In genomic region chr17:79354444-79355270, GRCm38 (mm10) we compare ENCODE assay signal across 8 mouse cellular contexts. TPM values are rescaled to one million over a fixed set of nuclear protein-coding genes. Genes with fewer than 3 reads are reported as not detected.
DNase-seq lines count a peak whose midpoint lies in the region; ATAC-seq and TF ChIP-seq lines count a peak whose summit lies in the region.

Cdc42ep3 (minus strand) TSS chr17:79355091.

- H3K36me3 ChIP-seq in erythroblast, embryonic 14.5 days (ENCODE audit: control insufficient read depth): peaks cover 39% of the 10 kb centered on the region
- H3K36me3 ChIP-seq in heart, embryonic 12.5 days: peaks cover 2% of the 10 kb centered on the region; the same call in 1 of the 2 replicates
- no peaks in the 10 kb centered on the region for H3K36me3 ChIP-seq in kidney, embryonic 16.5 days (ENCODE audit: insufficient read depth, low read length)
- peaks cover 20% of the 10 kb centered on the region for H3K36me3 ChIP-seq in liver, embryonic 14.5 days (replicated peaks; ENCODE audit: control insufficient read depth, insufficient read depth, low read depth)
- H3K36me3 ChIP-seq in stomach, embryonic 14.5 days (ENCODE audit: control insufficient read depth, insufficient read depth, low read length): no peaks in the 10 kb centered on the region; the same call in 1 of the 2 replicates

- H3K9me3 ChIP-seq in erythroblast, embryonic 14.5 days (ENCODE audit: control insufficient read depth, low read length): no peaks in the 10 kb centered on the region
- no peaks in the 10 kb centered on the region for H3K9me3 ChIP-seq in heart, embryonic 12.5 days (replicated peaks)
- no peaks in the 10 kb centered on the region for H3K9me3 ChIP-seq in kidney, embryonic 16.5 days (ENCODE audit: low read length)
- no peaks in the 10 kb centered on the region for H3K9me3 ChIP-seq in liver, embryonic 14.5 days (ENCODE audit: control insufficient read depth, low read length)
- no peaks in the 10 kb centered on the region for H3K9me3 ChIP-seq in stomach, embryonic 14.5 days (ENCODE audit: control insufficient read depth, low read depth, low read length)

- peak within 1 kb of the TSS; percentile 88 for H3K27ac ChIP-seq in heart, embryonic 12.5 days (ENCODE audit: poor library complexity, severe bottlenecking)
- peak within 1 kb of the TSS; percentile 70 for H3K27ac ChIP-seq in kidney, embryonic 16.5 days (ENCODE audit: low read length)
- H3K27ac ChIP-seq in liver, embryonic 14.5 days: peak within 1 kb of the TSS; percentile 82
- H3K27ac ChIP-seq in stomach, embryonic 14.5 days (ENCODE audit: low read length): peak within 1 kb of the TSS; percentile 81

- H3K4me3 ChIP-seq in erythroblast, embryonic 14.5 days (replicated peaks): peak within 1 kb of the TSS; percentile 73
- peak within 1 kb of the TSS; percentile 77 for H3K4me3 ChIP-seq in heart, embryonic 12.5 days
- peak within 1 kb of the TSS; percentile 74 for H3K4me3 ChIP-seq in kidney, embryonic 16.5 days (ENCODE audit: low read length)
- peak within 1 kb of the TSS; percentile 80 to 86 for H3K4me3 ChIP-seq in liver, embryonic 14.5 days (ENCODE audit: insufficient read depth in 1 of 2, low read depth in 2 of 2, low read length in 2 of 2)
- H3K4me3 ChIP-seq in stomach, embryonic 14.5 days (ENCODE audit: low read depth, low read length): peak within 1 kb of the TSS; percentile 79

- peak within 1 kb of the TSS; percentile 90 for H3K9ac ChIP-seq in heart, embryonic 12.5 days
- peak within 1 kb of the TSS; percentile 80 for H3K9ac ChIP-seq in kidney, embryonic 16.5 days (replicated peaks; ENCODE audit: low read length)
- H3K9ac ChIP-seq in liver, embryonic 14.5 days (replicated peaks): peak within 1 kb of the TSS; percentile 87
- H3K9ac ChIP-seq in stomach, embryonic 14.5 days (replicated peaks; ENCODE audit: low read depth, low read length): peak within 1 kb of the TSS; percentile 77

- peak within 1 kb of the TSS; percentile 99 for H3K4me2 ChIP-seq in heart, embryonic 12.5 days
- H3K4me2 ChIP-seq in kidney, embryonic 16.5 days (replicated peaks; ENCODE audit: low read depth, low read length): peak within 1 kb of the TSS; percentile 100
- H3K4me2 ChIP-seq in liver, embryonic 14.5 days (ENCODE audit: low read depth): peak within 1 kb of the TSS; percentile 100
- peak within 1 kb of the TSS; percentile 99 for H3K4me2 ChIP-seq in stomach, embryonic 14.5 days (replicated peaks; ENCODE audit: low read depth, low read length)

- ATAC-seq in heart, embryonic 12.5 days (ENCODE audit: insufficient number of reproducible peaks, low FRiP score): peak; percentile 93
- peak; percentile 93 for ATAC-seq in kidney, embryonic 16.5 days (ENCODE audit: low FRiP score, low TSS enrichment)
- ATAC-seq in liver, embryonic 14.5 days (ENCODE audit: insufficient read depth): peak; percentile 79
- peak; percentile 87 for ATAC-seq in stomach, embryonic 14.5 days (ENCODE audit: insufficient number of reproducible peaks, insufficient read depth, low FRiP score, low read depth)

- H3K4me1 ChIP-seq in erythroblast, embryonic 14.5 days (ENCODE audit: control insufficient read depth): peaks cover 65% of the 10 kb centered on the region
- H3K4me1 ChIP-seq in heart, embryonic 12.5 days (replicated peaks): peaks cover 38% of the 10 kb centered on the region
- H3K4me1 ChIP-seq in kidney, embryonic 16.5 days (ENCODE audit: insufficient read depth, low read length): peaks cover 10% of the 10 kb centered on the region
- peaks cover 31 to 34% of the 10 kb centered on the region in 2 experiments for H3K4me1 ChIP-seq in liver, embryonic 14.5 days (replicated peaks; ENCODE audit: control insufficient read depth in 2 of 2, insufficient read depth in 2 of 2, low read length in 1 of 2)
- H3K4me1 ChIP-seq in stomach, embryonic 14.5 days (ENCODE audit: control insufficient read depth, insufficient read depth, low read length): peaks cover 18% of the 10 kb centered on the region

- DNase-seq in CD4-positive helper T cell, adult 2 months (ENCODE audit: low read depth, low spot score): peak; percentile 83
- peak; percentile 83 for DNase-seq in brain, embryonic 14.5 days (ENCODE audit: low read depth)
- peak; percentile 65 to 70 (median 68) for DNase-seq in liver, embryonic 14.5 days (ENCODE audit: low read depth in 3 of 3, low spot score in 3 of 3)
- DNase-seq in neural tube, embryonic 10.5 days (ENCODE audit: extremely low spot score, low spot score): peak; percentile 80

- TF ChIP-seq CTCF in brain, embryonic 14.5 days (IDR thresholded peaks at IDR 0.05; ENCODE audit: borderline replicate concordance, extremely low read depth, insufficient read depth, insufficient read length): no peak
- TF ChIP-seq CTCF in liver, embryonic 14.5 days (IDR thresholded peaks at IDR 0.05; ENCODE audit: low read depth): peak; percentile 30

- no peak for TF ChIP-seq EP300 in liver, embryonic 14.5 days (IDR thresholded peaks at IDR 0.05; ENCODE audit: low read depth)

- TF ChIP-seq POLR2A in brain, embryonic 14.5 days (IDR thresholded peaks at IDR 0.05; ENCODE audit: borderline replicate concordance, extremely low read depth, insufficient read depth, insufficient read length, poor library complexity, severe bottlenecking): peak; percentile 35; the same call in 1 of the 2 replicates

- WGBS in heart, embryonic 12.5 days: under 1% methylated on average over 56 of the region's 74 CpGs
- WGBS in kidney, embryonic 16.5 days: under 1% methylated on average over 52 of the region's 74 CpGs
- under 1% methylated on average over 69 of the region's 74 CpGs for WGBS in liver, embryonic 14.5 days (ENCODE audit: insufficient replicate concordance)
- WGBS in stomach, embryonic 14.5 days: under 1% methylated on average over 60 of the region's 74 CpGs

- peaks cover 11% of the 10 kb centered on the region for H3K27me3 ChIP-seq in erythroblast, embryonic 14.5 days (ENCODE audit: control insufficient read depth)
- no peaks in the 10 kb centered on the region for H3K27me3 ChIP-seq in heart, embryonic 12.5 days (replicated peaks)
- peaks cover 12% of the 10 kb centered on the region; the same call in 1 of the 2 replicates for H3K27me3 ChIP-seq in kidney, embryonic 16.5 days (ENCODE audit: insufficient read depth, low read length)
- H3K27me3 ChIP-seq in liver, embryonic 14.5 days (ENCODE audit: control insufficient read depth, insufficient read depth, low read length): no peaks in the 10 kb centered on the region; the same call in 1 of the 2 replicates
- no peaks in the 10 kb centered on the region for H3K27me3 ChIP-seq in stomach, embryonic 14.5 days (ENCODE audit: control insufficient read depth, insufficient read depth, low read length)

RNA-seq across cellular contexts. Expression of gene Cdc42ep3, which starts in this region (rescaled TPM):
- polyA plus RNA-seq in brain, embryonic 14.5 days (2012; rRNA removed): 25.6 and 27.9 TPM in 2 replicates
- polyA plus RNA-seq in erythroblast, embryonic 14.5 days (2012): 1.8 and 1.9 TPM in 2 replicates
- 41.3 and 42.8 TPM in 2 replicates for polyA plus RNA-seq in heart, embryonic 12.5 days (2016; fragmentation: Nextera tagmentation; extraction: Ambion mirVana)
- 52.2 and 56.8 TPM in 2 replicates for polyA plus RNA-seq in kidney, embryonic 16.5 days (2015; fragmentation: Nextera tagmentation; extraction: Ambion mirVana)
- polyA plus RNA-seq in liver, embryonic 14.5 days (2012; rRNA removed): 12.5 and 17.2 TPM in 2 replicates
- 52.5 and 57.5 TPM in 2 replicates for polyA plus RNA-seq in liver, embryonic 14.5 days (2014; fragmentation: Nextera tagmentation; extraction: Ambion mirVana)
- 75.5 and 85.0 TPM in 2 replicates for polyA plus RNA-seq in stomach, embryonic 14.5 days (2014; fragmentation: Nextera tagmentation; extraction: Ambion mirVana)

Comparison
In these comparisons a context has a peak if more than half of its experiments do, and no peak if none do; other contexts are left out.
1. Peak in every context shown above with its lines: DNase-seq, ATAC-seq, H3K4me3 ChIP-seq and H3K27ac ChIP-seq.